In genomic region chr9:24387230-24387629, GRCm38 (mm10) we compare ENCODE assay signal across 15 mouse cellular contexts.
"Had no signal": no experiment of that assay in that cellular context is flagged by ENCODE, and none has a peak within 500 bp of the region (broad histone marks: within the 10 kb centered on the region; RNA-seq: fewer than 3 reads in every experiment).

No protein-coding gene starts in this region.

- H3K4me1 ChIP-seq: limb, embryonic 13.5 days; midbrain, embryonic 10.5 days; neural tube, embryonic 15.5 days had no signal

- H3K4me2 ChIP-seq: limb, embryonic 13.5 days; neural tube, embryonic 15.5 days had no signal

- H3K36me3 ChIP-seq: limb, embryonic 13.5 days; midbrain, embryonic 10.5 days; neural tube, embryonic 15.5 days had no signal

- H3K9ac ChIP-seq: limb, embryonic 13.5 days; neural tube, embryonic 15.5 days had no signal

- H3K4me3 ChIP-seq: layer of hippocampus, adult 2 months; limb, embryonic 13.5 days; midbrain, embryonic 10.5 days; myocyte; neural tube, embryonic 15.5 days had no signal

- DNase-seq: kidney, adult 11 months; kidney, adult 9 months; kidney, postnatal 36 days; left cerebral cortex, postnatal 4 days; lung, adult 18-20 months; midbrain, embryonic 14.5 days; spleen, adult 18-20 months; thymus, adult 18-20 months; thymus, postnatal 14 days had no signal

- H3K27me3 ChIP-seq: limb, embryonic 13.5 days; neural tube, embryonic 15.5 days had no signal

- H3K27ac ChIP-seq: kidney, postnatal 0 days; layer of hippocampus, adult 2 months; limb, embryonic 13.5 days; midbrain, embryonic 10.5 days; neural tube, embryonic 15.5 days had no signal

- H3K9me3 ChIP-seq: limb, embryonic 13.5 days; midbrain, embryonic 10.5 days; neural tube, embryonic 15.5 days had no signal
